Mouse (Mus musculus) c-Kit-positive CD71-positive TER-119-positive erythroid progenitor cells, embryonic 14.5 days (primary cell): ENCODE measurements at regions not wholly inside any gene's neighbourhood (a gene's known extent, or its start where the extent isn't known, plus 50 kb on each side); places are given as distances from the start of the nearest gene placed in this dataset.

Experiments
- DNase-seq: peaks from one replicate; pipeline ENCODE4 v3.0.0-alpha.2; 2013; ENCODE audit warnings: low spot score

DNA sequence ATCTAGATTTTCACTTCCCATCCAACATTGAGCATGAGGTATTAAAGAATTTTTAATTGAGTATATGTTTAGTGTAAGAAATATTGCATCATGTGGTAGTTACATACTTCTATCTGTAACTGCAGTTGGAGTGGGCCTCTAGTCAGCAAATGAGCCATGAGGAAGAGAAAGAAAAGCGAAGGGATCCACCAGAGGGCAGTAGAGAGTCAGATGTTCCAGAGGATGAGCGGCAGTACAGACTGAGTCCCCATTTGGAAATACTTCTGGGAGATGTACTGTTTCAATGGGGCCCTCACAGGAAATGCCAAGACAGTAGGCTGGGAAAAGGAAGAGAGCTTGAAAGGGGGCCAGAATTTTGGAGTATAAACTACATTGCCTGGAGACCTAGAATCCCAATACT, 221.2 kb downstream of the Myh15 start:
- DNase-seq, result peak; percentile 47

GRCm38 (mm10) chr16:49288096-49288714, 230.9 kb downstream of the Myh15 start:
- DNase-seq, result no peak

DNA sequence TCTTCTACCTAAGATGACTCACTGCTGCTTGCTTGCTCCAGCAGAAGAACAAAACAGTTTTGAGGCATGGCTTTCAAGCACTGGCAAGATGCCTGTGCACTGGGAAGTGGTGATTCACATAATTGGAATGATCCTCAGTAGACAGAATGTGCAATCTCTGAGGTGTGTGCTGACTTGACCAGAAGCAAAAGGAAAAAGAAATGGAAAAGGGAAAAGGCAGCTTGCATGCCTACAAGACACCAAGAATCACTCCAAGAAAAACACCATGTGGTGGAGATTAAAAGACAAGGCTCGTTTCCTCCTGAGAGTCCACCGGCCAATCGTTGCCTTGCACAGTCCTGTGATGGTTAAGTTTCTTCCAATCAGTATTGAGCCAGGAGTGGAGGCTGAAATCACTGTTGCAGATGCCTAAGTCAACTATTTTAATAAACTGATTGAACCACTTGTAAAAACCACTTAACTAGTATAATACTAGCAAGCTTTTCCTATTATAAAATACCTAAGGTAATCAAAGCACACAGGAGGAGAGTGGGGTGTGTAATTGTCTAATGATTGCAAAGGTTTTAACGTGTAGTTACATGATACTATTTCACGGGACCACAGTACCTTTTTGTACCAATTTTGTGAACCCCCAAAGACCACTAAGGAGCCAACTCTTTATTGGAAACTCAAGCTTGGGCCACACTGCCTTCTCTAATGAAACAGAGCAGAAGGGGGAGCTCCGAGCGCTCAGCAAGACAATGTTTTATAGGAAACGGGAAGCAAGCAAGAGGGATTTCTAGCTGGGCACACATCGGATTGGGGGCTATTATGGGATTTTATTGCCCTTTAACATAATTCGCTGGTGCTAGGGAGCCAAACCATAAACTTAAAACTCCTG, 232.2 kb downstream of the Myh15 start:
- no peak for DNase-seq

DNA sequence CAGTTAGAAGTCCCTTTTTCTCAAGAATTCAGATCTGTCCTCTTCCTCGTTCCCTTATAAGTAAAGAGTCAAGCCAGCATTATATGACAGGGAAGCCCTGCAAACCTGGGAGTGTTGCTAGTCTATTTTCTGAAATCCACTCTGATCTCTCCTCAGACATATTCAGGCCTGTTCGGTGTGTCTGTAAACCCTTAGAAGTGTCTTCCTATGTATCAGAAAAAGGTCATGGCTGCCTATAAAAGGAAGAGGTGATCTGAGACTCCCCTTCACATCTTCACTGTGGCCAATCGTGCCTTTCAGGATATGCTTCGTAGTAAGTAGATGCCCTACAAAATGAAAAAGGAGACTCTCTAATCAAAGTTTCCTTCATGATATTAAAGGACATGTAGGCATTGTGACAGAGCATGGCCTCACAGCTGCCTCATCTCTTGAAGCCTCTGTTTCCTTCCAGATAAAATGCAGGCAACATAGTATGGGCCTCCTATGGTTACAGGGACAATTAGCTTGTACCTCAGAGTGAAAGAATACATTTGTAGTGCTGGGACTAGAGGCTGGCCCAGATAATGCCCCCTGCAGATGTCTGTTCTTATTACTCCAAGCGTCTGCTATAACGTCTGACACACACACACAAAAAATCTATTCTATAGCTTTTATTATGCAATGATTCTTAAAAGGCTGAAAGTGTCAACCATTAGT, 246.5 kb downstream of the Myh15 start:
- no peak for DNase-seq

DNA sequence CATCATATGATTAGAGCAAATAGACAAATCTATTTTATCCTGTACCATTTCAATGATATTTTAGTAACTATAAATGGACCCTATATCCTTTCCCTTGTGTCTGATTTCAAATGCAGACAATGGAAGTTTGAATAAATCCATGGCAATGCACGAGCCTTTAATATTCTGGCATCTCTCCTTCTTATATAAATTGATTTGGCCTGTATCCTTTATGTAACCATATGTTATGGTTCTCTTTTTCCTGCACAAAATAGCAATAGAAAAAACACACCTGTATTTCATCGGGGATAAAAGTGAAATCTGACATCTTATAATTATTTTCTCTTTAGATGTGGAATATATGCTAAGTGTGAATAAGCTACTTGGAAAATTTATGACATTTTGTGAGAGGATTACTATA, 247.1 kb downstream of the Myh15 start:
- DNase-seq, result no peak

- DNase-seq, result no peak
Measured at GRCm38 (mm10) chr16:49317061-49317460, 259.8 kb downstream of the Myh15 start.

DNA sequence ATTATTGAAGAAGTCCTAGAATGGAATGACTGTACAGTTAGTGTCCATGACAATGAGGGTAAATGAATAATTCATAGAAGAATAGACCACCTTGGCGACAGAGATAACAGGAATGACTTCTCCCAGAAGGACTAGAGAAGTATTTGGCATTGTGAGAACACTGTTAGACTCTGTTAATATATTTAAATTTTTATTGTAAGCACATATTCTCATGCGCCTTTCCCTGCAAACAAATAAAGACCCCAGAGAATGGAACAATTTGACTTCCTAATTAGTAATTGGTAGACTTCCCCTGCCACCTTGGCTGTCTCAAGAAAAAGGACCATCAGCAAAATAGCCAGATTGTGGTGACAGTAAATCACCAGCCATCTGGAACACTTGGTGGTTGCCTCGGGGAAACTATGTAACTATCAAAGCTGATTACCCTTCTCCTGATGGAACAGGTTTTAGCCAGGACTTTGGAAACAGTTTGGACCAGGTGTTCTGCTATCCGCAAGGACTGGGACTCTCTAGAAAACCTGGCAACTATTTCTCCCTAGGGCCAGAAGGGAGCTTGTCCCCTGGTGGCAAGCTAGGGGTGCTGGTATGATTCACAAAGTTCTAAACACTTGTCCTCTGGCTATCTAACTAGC, 261.9 kb downstream of the Myh15 start:
- DNase-seq, result no peak

DNA sequence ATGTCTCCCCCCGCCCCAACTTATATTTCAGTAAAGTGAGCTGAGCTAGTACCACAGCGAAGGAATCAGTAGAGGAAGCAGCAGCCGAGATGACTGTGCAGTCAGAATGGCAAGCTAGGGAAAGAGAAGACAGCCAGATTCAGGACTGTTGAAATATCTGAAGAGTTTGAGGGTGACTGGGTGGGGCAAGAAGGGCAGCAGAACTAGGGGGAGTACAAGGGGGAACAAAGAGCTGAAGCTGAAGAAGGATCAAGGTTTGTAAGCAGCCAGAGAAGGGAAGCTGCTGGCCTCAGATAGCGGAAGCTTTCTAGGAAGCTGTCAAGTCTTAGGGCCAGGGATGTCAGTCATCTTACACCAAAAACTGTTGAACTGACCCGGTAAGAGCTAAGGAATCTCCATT, 262.5 kb downstream of the Myh15 start:
- DNase-seq, result no peak

- no peak for DNase-seq
Measured at GRCm38 (mm10) chr16:49321951-49322350, 264.7 kb downstream of the Myh15 start.

GRCm38 (mm10) chr16:49330725-49331386, 273.6 kb downstream of the Myh15 start:
- DNase-seq, result no peak

GRCm38 (mm10) chr16:49332107-49332722, 274.9 kb downstream of the Myh15 start:
- DNase-seq, result no peak

DNA sequence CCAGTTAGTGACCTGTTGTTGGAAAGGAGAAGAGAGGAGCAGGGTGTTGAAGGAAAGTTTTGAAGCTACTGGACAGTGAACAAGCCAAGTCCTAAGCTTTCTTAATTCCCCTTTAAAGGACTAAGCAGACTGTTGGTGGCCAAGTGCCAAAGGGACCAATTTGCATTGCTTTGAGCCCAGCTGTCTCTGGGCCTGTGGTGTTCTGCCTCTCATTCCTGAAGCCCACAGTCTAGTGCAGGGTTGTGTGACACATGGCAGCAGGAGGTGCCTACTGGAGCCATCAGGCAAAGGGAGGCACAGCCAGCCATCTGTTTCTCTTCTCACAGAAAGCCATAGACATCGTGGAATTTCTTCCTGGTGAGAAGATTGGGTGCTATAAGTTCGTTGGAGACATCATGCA, 278.6 kb downstream of the Myh15 start:
- DNase-seq, result no peak

DNA sequence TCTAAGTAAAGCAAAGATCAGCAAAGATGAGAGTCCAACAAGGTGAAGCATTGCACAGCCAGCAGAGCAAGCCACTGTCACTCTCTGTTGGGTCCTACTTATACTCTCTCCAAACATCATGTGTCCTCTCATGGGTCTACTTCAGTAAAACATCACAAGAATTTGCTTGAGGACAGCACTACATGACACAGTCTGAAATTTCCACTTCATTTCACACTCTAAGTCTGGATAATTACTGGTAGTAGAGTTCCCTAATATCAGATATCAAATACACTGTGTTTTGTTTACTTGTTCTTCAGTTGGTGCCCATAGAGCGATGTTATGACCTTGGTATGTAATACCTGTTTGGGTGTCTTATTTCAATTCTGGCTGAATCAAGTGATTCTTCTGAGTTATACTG, 280.7 kb downstream of the Myh15 start:
- DNase-seq, result no peak

- DNase-seq, result no peak
Measured at GRCm38 (mm10) chr16:49358404-49358803, 301.1 kb downstream of the Myh15 start.

DNA sequence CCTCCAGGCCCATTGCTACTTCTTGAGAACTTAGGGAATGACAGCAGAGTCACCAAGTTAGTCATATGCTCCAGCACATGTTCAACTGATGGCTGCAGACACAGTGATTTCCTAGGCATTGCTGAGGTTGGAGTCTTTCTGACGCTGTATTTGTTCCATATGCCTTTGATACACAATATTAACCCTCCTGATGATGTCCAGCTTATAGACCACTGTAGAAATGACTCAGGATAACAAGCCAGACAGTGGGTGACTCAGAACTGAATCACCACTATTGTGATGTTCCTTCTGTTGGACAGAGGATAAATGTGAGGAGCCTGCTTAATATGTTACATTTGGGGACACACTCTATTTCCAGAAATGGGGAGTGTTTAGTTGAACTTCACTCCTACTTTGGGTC, 304.4 kb downstream of the Myh15 start:
- no peak for DNase-seq

GRCm38 (mm10) chr16:49369450-49369849, 312.2 kb downstream of the Myh15 start:
- DNase-seq, result no peak

DNA sequence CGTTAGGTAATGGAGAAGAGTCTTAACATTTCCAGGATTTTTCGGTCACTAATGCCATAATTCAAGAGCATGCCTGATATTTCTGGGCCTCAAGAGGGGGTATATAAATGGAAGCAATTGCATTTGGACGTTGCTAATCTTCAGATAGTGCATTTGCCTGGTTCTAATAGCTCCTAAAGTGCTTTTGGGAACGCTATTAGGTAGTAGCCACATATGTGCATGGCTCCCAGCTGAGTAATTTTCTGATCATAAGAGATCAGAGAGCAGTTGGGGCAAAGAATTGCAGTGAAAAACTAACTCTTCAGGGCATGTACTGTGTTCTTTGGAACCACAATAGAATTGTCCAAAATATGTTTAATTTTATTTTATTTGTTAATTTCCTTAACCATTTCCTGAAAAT, 317.8 kb downstream of the Myh15 start:
- DNase-seq, result no peak

GRCm38 (mm10) chr16:49378917-49379473, 320.0 kb upstream of the Ift57 start:
- no peak for DNase-seq

DNA sequence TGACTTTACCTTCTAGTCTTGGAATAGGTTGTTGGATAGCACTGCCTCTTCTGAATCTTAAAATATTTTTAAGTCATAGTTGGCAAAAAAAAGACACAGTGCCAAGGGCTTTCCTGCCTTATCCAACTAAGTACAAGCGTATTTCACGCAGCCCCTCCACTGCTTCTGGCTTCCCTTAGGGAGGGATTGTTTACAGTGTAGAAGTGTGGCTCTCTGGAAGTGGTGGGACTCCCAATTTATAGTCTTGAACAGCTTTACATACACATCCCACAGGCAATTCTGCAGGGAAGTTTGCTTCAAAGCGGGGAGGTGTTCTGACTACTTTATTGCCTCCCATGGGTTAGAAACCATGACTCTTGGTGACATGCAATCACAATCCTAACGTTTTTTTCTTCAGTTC, 310.9 kb upstream of the Ift57 start:
- DNase-seq, result no peak

DNA sequence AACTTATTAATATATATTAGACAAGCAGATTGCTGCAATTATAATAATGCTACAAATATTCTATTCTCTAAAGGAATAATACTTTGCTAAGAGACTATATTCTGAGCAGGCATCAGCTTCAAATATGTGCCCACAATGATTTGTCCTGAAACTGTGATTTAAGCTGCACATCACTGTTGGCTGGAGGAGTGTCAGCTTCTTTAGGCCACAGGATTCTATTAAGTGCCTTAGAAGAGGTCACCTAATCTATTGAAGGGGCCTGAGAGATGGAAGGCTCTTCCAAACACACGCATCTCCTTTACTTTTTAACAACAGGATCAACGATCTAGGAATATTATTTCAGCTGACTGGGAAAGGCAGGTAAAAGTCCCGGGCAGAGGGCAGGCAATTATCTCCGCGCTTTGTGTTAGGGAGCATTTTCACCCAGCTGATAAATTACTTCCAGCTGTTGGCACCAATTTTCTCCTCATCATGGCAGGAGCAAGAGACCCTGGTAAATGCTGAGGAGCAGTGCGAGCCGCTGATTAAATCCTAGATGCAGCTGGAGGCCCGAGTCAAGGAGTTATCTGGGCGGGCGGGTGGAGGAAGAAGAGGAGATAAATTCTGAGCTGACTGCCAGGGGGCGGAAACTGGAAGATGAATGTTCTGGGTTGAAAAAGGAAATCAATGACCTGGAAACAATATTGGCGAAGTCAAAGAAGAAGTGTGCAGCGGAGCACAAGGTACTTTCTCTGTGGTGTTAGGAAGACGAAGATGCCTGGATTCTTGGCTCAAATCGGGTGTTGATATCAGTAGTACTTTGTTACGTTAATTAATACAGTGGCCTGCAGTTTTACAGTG, 290.9 kb upstream of the Ift57 start:
- DNase-seq, result no peak
